Mouse (Mus musculus) olfactory bulb, adult 2 months (tissue): Measurements from ENCODE around the gene Orm3.

Source experiments
- CTCF ChIP-seq: fragments of 200-500 bp; IDR thresholded peaks from 2 replicates; pipeline ENCODE4 v1.5.1; 2012; ENCODE audit warnings: low read depth, mild to moderate bottlenecking, low read length, moderate library complexity; ENCODE audit not compliant: insufficient read depth
- POLR2A ChIP-seq: fragments of 200-500 bp; IDR thresholded peaks from 2 replicates; pipeline ENCODE4 v1.6.1; 2012; ENCODE audit warnings: mild to moderate bottlenecking, low read depth, low read length, moderate library complexity; ENCODE audit not compliant: insufficient read depth

GRCm38 (mm10) chr4:63373404-63373803, 17.4 kb downstream of the Orm3 start:
- no peak for TF ChIP-seq CTCF
- TF ChIP-seq POLR2A, result no peak
